Mouse (Mus musculus) CH12.LX (cell line): ENCODE measurements at regions not wholly inside any gene's neighbourhood (a gene's known extent, or its start where the extent isn't known, plus 50 kb on each side); places are given as distances from the start of the nearest gene placed in this dataset.

Experiments used
- DNase-seq: peaks from one replicate; pipeline ENCODE4 v3.0.0-alpha.2; 2013; ENCODE audit errors: extremely low read depth
- H3K27ac ChIP-seq: 2 replicates; pipeline ENCODE4 v1.5.1; 2012; ENCODE audit warnings: low read depth, mild to moderate bottlenecking, control low read depth, moderate library complexity; ENCODE audit not compliant: insufficient read depth
- H3K27me3 ChIP-seq: replicated peaks from 2 replicates; pipeline ENCODE3; 2012; ENCODE audit warnings: inconsistent platforms
- H3K36me3 ChIP-seq, 2 experiments: replicated peaks in 1 of 2; 2 replicates each; pipeline versions ENCODE3 to v1.6.1; 2012; ENCODE audit warnings: inconsistent platforms in 1 of 2, low read length in 1 of 2, mild to moderate bottlenecking in 1 of 2, mixed read lengths in 1 of 2, moderate library complexity in 1 of 2; ENCODE audit not compliant: control insufficient read depth in 1 of 2, insufficient read depth in 1 of 2
- H3K4me1 ChIP-seq, 2 experiments: 2 replicates each; pipeline ENCODE4 v1.6.1; 2012; ENCODE audit warnings: inconsistent platforms in 1 of 2, moderate library complexity in 1 of 2; ENCODE audit not compliant: insufficient read depth in 2 of 2, control insufficient read depth in 1 of 2
- H3K4me2 ChIP-seq: 2 replicates; pipeline ENCODE4 v1.6.1; 2012; ENCODE audit warnings: low read depth, mild to moderate bottlenecking, control low read depth; ENCODE audit not compliant: poor library complexity, insufficient read depth, severe bottlenecking
- H3K4me3 ChIP-seq, 3 experiments: fragments of 150-350 bp in 1 of 3; sonication (generic) in 1 of 3; replicated peaks in 1 of 3; 2 replicates each; pipeline versions ENCODE3 to v1.5.1; 2011 to 2012; ENCODE audit warnings: low read depth in 2 of 3, low read length in 2 of 3, mild to moderate bottlenecking in 2 of 3, moderate library complexity in 2 of 3, control low read depth in 1 of 3, improper control_type of control experiment in 1 of 3, inconsistent platforms in 1 of 3, mixed read lengths in 1 of 3; ENCODE audit not compliant: poor library complexity in 1 of 3
- H3K79me2 ChIP-seq: replicated peaks from 2 replicates; pipeline ENCODE4 v1.6.1; 2012; ENCODE audit warnings: mild to moderate bottlenecking, moderate library complexity; ENCODE audit not compliant: control insufficient read depth, poor library complexity, insufficient read depth, severe bottlenecking; ENCODE audit errors: extremely low read depth
- H3K9ac ChIP-seq: 2 replicates; pipeline ENCODE4 v1.6.1; 2012; ENCODE audit warnings: low read depth, mild to moderate bottlenecking, control low read depth, moderate library complexity; ENCODE audit not compliant: insufficient read depth
- H3K9me3 ChIP-seq: replicated peaks from 2 replicates; pipeline ENCODE3; 2012; ENCODE audit warnings: low read length, inconsistent platforms, mixed read lengths
- CHD1 ChIP-seq: IDR thresholded peaks from 2 replicates; pipeline ENCODE4 v1.6.1; 2012; ENCODE audit warnings: low read depth, low read length, improper control_type of control experiment, inconsistent platforms
- E2F4 ChIP-seq: IDR thresholded peaks from 2 replicates; pipeline ENCODE4 v1.6.1; 2011; ENCODE audit warnings: low read depth, low read length, improper control_type of control experiment; ENCODE audit not compliant: insufficient replicate concordance
- ELF1 ChIP-seq: IDR thresholded peaks from 2 replicates; pipeline ENCODE4 v1.6.1; 2014; ENCODE audit warnings: low read depth, mild to moderate bottlenecking, inconsistent platforms, low read length, improper control_type of control experiment
- ETS1 ChIP-seq: conservative IDR thresholded peaks from 2 replicates; pipeline ENCODE4 v1.6.1; 2012; ENCODE audit warnings: low read depth, mild to moderate bottlenecking, inconsistent platforms, low read length, improper control_type of control experiment, moderate library complexity
- GABPA ChIP-seq: IDR thresholded peaks from 2 replicates; pipeline ENCODE4 v1.6.1; 2012; ENCODE audit warnings: low read depth, low read length, improper control_type of control experiment, inconsistent platforms; ENCODE audit not compliant: insufficient replicate concordance
- HCFC1 ChIP-seq: IDR thresholded peaks from 2 replicates; pipeline ENCODE4 v1.6.1; 2012; ENCODE audit warnings: low read depth, mild to moderate bottlenecking, inconsistent platforms, low read length, improper control_type of control experiment
- JUND ChIP-seq: conservative IDR thresholded peaks from 2 replicates; pipeline ENCODE4 v1.6.1; 2011; ENCODE audit warnings: low read depth, low read length, improper control_type of control experiment
- MAX ChIP-seq: IDR thresholded peaks from 2 replicates; pipeline ENCODE4 v1.6.1; 2011; ENCODE audit warnings: low read length, improper control_type of control experiment
- MXI1 ChIP-seq: IDR thresholded peaks from 2 replicates; pipeline ENCODE4 v1.6.1; 2011; ENCODE audit warnings: mild to moderate bottlenecking, low read depth, low read length, improper control_type of control experiment
- MYC ChIP-seq: IDR thresholded peaks from 2 replicates; pipeline ENCODE4 v1.6.1; 2011; ENCODE audit warnings: low read depth, mild to moderate bottlenecking, improper control_type of control experiment, low read length
- NRF1 ChIP-seq: IDR thresholded peaks from 2 replicates; pipeline ENCODE4 v1.6.1; 2014; ENCODE audit warnings: low read depth, mild to moderate bottlenecking, inconsistent platforms, low read length, improper control_type of control experiment, moderate library complexity
- PAX5 ChIP-seq: IDR thresholded peaks from 2 replicates; pipeline ENCODE4 v1.6.1; 2012; ENCODE audit warnings: low read length, inconsistent platforms, mixed read lengths
- POLR2A ChIP-seq: IDR thresholded peaks from 2 replicates; pipeline ENCODE4 v1.6.1; 2011; ENCODE audit warnings: low read depth, mild to moderate bottlenecking, improper control_type of control experiment, low read length
- POLR2AphosphoS2 ChIP-seq: IDR thresholded peaks from 2 replicates; pipeline ENCODE4 v1.6.1; 2011; ENCODE audit warnings: low read depth, low read length, improper control_type of control experiment
- RAD21 ChIP-seq: IDR thresholded peaks from 2 replicates; pipeline ENCODE4 v1.6.1; 2011; ENCODE audit warnings: low read depth, mild to moderate bottlenecking, low read length, improper control_type of control experiment, moderate library complexity
- SIN3A ChIP-seq: IDR thresholded peaks from 2 replicates; pipeline ENCODE4 v1.6.1; 2012; ENCODE audit warnings: low read length, improper control_type of control experiment, inconsistent platforms
- SMC3 ChIP-seq: IDR thresholded peaks from 2 replicates; pipeline ENCODE4 v1.6.1; 2011; ENCODE audit warnings: low read depth, low read length, improper control_type of control experiment
- TBP ChIP-seq: conservative IDR thresholded peaks from 2 replicates; pipeline ENCODE4 v1.6.1; 2011; ENCODE audit warnings: low read depth, low read length, improper control_type of control experiment
- USF2 ChIP-seq: conservative IDR thresholded peaks from 2 replicates; pipeline ENCODE4 v1.6.1; 2011; ENCODE audit warnings: low read depth, low read length, improper control_type of control experiment
- ZC3H11A ChIP-seq: IDR thresholded peaks from 2 replicates; pipeline ENCODE4 v1.6.1; 2012; ENCODE audit warnings: low read depth, mild to moderate bottlenecking, inconsistent platforms, low read length, improper control_type of control experiment
- ZMIZ1 ChIP-seq: IDR thresholded peaks from 2 replicates; pipeline ENCODE4 v1.6.1; 2012; ENCODE audit warnings: low read depth, mild to moderate bottlenecking, inconsistent platforms, low read length, improper control_type of control experiment
- ZNF384 ChIP-seq: IDR thresholded peaks from 2 replicates; pipeline ENCODE4 v1.6.1; 2012; ENCODE audit warnings: low read depth, low read length, improper control_type of control experiment, inconsistent platforms
- dilution Hi-C: fragments of 300-500 bp; cut with MboI; formaldehyde crosslinking; loops from 2 replicates; pipeline ENCODE4 v1.14.3; 2020; ENCODE audit warnings: low sequenced_read_pairs; ENCODE audit not compliant: extremely low pct_unique_long_range_greater_than_20kb, extremely low pct_ligation_motif_present
- in situ Hi-C: fragments of 300-500 bp; cut with MboI; formaldehyde crosslinking; loops from 3 replicates; pipeline ENCODE4 v1.14.3; 2019; ENCODE audit warnings: low sequenced_read_pairs, low pct_ligation_motif_present, low pct_unique_long_range_greater_than_20kb, mixed read lengths

- dilution Hi-C loops: no loop called here
Observed at GRCm38 (mm10) chr6:140189601-140190000, 148.3 kb upstream of the Plcz1 start.

DNA sequence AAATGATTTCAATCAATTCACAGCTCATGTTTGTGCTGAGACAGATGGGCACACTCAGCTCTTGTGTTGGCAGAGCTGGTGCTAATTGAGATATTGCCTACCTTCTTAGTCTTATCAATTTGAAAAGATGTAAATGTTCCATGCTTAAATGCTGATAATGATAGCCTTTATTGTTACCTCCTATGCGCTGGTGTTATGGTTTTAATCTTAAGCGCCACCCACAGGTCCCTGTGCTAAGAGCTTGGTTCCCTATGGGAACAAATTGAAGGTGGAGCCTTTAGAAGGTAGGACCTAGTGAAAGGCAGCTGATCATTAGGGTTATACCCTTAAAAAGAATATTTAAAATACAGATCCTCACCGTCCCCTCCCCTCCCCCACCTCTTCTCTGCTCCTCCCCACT lies 146.5 kb upstream of the Plcz1 start:
- Histone ChIP-seq H3K4me2 (no peak overlapping the region), H3K36me3 (no peaks in the 10 kb centered on the region)
- no peak for TF ChIP-seq GABPA
- TF ChIP-seq HCFC1: no peak
- TF ChIP-seq CHD1: no peak
- no peak for TF ChIP-seq PAX5
- no peak for TF ChIP-seq ZC3H11A
- no peak for TF ChIP-seq ELF1
- no peak for TF ChIP-seq NRF1
- TF ChIP-seq MXI1: no peak
- no peak for TF ChIP-seq POLR2A
- TF ChIP-seq ZMIZ1: no peak
- TF ChIP-seq MYC: no peak
- no peak for TF ChIP-seq ZNF384
- no peak for TF ChIP-seq RAD21
- no peak for TF ChIP-seq SMC3
- TF ChIP-seq, all 38 proteins: peak for 0
- no peak overlapping the region for H3K4me3 ChIP-seq
- dilution Hi-C loops (no loop called here), in situ Hi-C loops (no loop called here)
- no peaks in the 10 kb centered on the region for H3K27me3 ChIP-seq
- no peaks in the 10 kb centered on the region for H3K79me2 ChIP-seq
- H3K9ac ChIP-seq: no peak overlapping the region
- no peak for DNase-seq
- H3K4me1 ChIP-seq: no peaks in the 10 kb centered on the region
- no peak overlapping the region for H3K27ac ChIP-seq
- H3K9me3 ChIP-seq: peaks cover 65% of the 10 kb centered on the region

More at GRCm38 (mm10) chr6:140189601-140190000, 148.3 kb upstream of the Plcz1 start:
- no peaks in the 10 kb centered on the region for H3K36me3 ChIP-seq
- H3K27ac ChIP-seq: no peak overlapping the region
- H3K9ac ChIP-seq: no peak overlapping the region
- in situ Hi-C loops: no loop called here
- H3K27me3 ChIP-seq: no peaks in the 10 kb centered on the region
- TF ChIP-seq MAX (no peak), RAD21 (no peak), USF2 (no peak), POLR2A (no peak), E2F4 (no peak), TBP (no peak), SMC3 (no peak), ZNF384 (no peak), JUND (no peak), SIN3A (no peak), ETS1 (no peak), PAX5 (no peak), HCFC1 (no peak), POLR2AphosphoS2 (no peak)
- peaks cover 70% of the 10 kb centered on the region for H3K9me3 ChIP-seq
- no peak overlapping the region for H3K4me2 ChIP-seq
- no peak overlapping the region for H3K4me3 ChIP-seq
- DNase-seq: no peak
- H3K4me1 ChIP-seq: no peaks in the 10 kb centered on the region
- H3K79me2 ChIP-seq: no peaks in the 10 kb centered on the region
